Mouse (Mus musculus): ENCODE measurements at regions not wholly inside any gene's neighbourhood (a gene's known extent, or its start where the extent isn't known, plus 50 kb on each side); places are given as distances from the start of the nearest gene placed in this dataset.

DNA sequence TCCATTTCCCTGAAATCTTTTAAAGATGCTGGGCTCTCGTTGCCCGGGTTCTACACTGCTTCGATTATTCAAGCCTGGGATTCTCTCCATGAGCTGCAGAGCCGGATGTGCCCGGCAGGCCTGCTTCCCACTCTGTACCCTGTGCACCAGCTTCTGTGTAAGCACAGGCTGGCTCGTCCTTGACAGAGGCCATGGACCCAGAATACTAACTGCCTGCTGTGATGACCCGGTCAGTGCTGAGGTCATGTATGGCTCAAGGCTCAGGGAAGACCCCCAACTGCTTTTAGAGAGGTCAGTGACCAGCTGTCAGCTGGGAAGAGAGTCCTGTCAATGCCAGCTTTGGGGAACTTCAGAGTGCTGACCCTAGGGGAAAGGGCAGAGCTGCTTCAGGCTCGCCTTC, 493.6 kb downstream of the Hace1 start:
- TF ChIP-seq EP300 (IDR thresholded peaks at IDR 0.05; ENCODE audit: low read depth) (no peak), CTCF (IDR thresholded peaks at IDR 0.05; ENCODE audit: low read depth) (no peak)
